Mouse (Mus musculus) CD4-positive, CD25-positive, alpha-beta regulatory T cell, adult 4 months (primary cell): ENCODE results near the gene Cfp. TPM values are rescaled to one million over a fixed set of nuclear protein-coding genes. Genes with fewer than 3 reads are reported as not detected.

Source experiments
- ATAC-seq: one replicate; pipeline ENCODE4 v1.8.0; 2017
- polyA plus RNA-seq, 2 experiments: library from polyadenylated mRNA; unstranded; fragments of 100-300 nt; shearing (Covaris generic); gene quantifications; one replicate each; pipeline ENCODE4 v1.2.1; 2017

The Cfp gene
- 1 to 10 TPM; 5.9 to 9.8 TPM for polyA plus RNA-seq

GRCm38 (mm10) chrX:20931364-20931763 is at the start of gene Cfp:
Gene Cfp (minus strand): TSS chrX:20931555.
- ATAC-seq: no peak

GRCm38 (mm10) chrX:20980901-20981300 is 49.5 kb upstream of the Cfp start:
- no peak for ATAC-seq

GRCm38 (mm10) chrX:20961477-20962378 is 30.4 kb upstream of the Cfp start, which contains the start of gene Uxt:
Gene Uxt (minus strand): TSS chrX:20962017.
- peak; percentile 91 for ATAC-seq

- ATAC-seq: peak; percentile 94
Measured at GRCm38 (mm10) chrX:20950191-20950880, 19.0 kb upstream of the Cfp start, which contains the start of gene Elk1. Gene Elk1 (minus strand): TSS chrX:20950608.

- ATAC-seq: no peak
Measured at GRCm38 (mm10) chrX:20946055-20946454, 14.7 kb upstream of the Cfp start.

GRCm38 (mm10) chrX:20931963-20932362 is 608 bp upstream of the Cfp start:
- ATAC-seq: no peak

GRCm38 (mm10) chrX:20929859-20930258 is 1.5 kb downstream of the Cfp start:
- no peak for ATAC-seq

GRCm38 (mm10) chrX:20924976-20925375 is 6.4 kb downstream of the Cfp start:
- no peak for ATAC-seq

- no peak for ATAC-seq
Measured at GRCm38 (mm10) chrX:20923506-20923905, 7.8 kb downstream of the Cfp start.

- no peak for ATAC-seq
Measured at GRCm38 (mm10) chrX:20921366-20921765, 10.0 kb downstream of the Cfp start.

GRCm38 (mm10) chrX:20920844-20921364 is 10.5 kb downstream of the Cfp start, which contains the start of gene Syn1:
Gene Syn1 (minus strand): TSS chrX:20921004.
- peak; percentile 97 for ATAC-seq

- peak; percentile 40 for ATAC-seq
Measured at GRCm38 (mm10) chrX:20920249-20920843, 11.0 kb downstream of the Cfp start.

GRCm38 (mm10) chrX:20915075-20915474 is 16.3 kb downstream of the Cfp start:
- ATAC-seq: no peak

GRCm38 (mm10) chrX:20913726-20914125 is 17.6 kb downstream of the Cfp start:
- ATAC-seq: no peak

- ATAC-seq: no peak
Measured at GRCm38 (mm10) chrX:20910074-20910473, 21.3 kb downstream of the Cfp start.

Other genes starting within 250 kb of the Cfp start
- 10 to 100 TPM; 10.3 to 11.1 TPM for gene Cdk16, start 243.6 kb downstream of the Cfp start, polyA plus RNA-seq
- gene Usp11, start 227.6 kb downstream of the Cfp start, polyA plus RNA-seq: 10 to 100 TPM; 17.7 to 21.0 TPM
- 100 to 1,000 TPM; 114 to 205 TPM for gene Araf, start 133.7 kb downstream of the Cfp start, polyA plus RNA-seq
- under 1 TPM in 1 of 2 experiments, not detected in 1; 0.39 TPM for gene Timp1, start 61.4 kb downstream of the Cfp start, polyA plus RNA-seq
- under 1 TPM in 1 of 2 experiments, not detected in 1; 0.20 TPM for gene Syn1, start 10.6 kb downstream of the Cfp start, polyA plus RNA-seq
- 1 to 10 TPM; 4.5 to 6.6 TPM for gene Elk1, start 19.1 kb upstream of the Cfp start, polyA plus RNA-seq
- gene Uxt, start 30.5 kb upstream of the Cfp start, polyA plus RNA-seq: 10 to 100 TPM; 33.6 to 38.9 TPM
- gene Zfp182, start 130.8 kb upstream of the Cfp start, polyA plus RNA-seq: 10 to 100 TPM; 16.7 to 22.9 TPM
- not detected for gene Spaca5, start 136.9 kb upstream of the Cfp start, polyA plus RNA-seq
- 1 to 10 TPM; 2.1 to 2.6 TPM for gene Zfp300, start 158.0 kb upstream of the Cfp start, polyA plus RNA-seq
- gene Ssxa1, start 184.3 kb upstream of the Cfp start, polyA plus RNA-seq: not detected
- not detected for gene Gm21876, start 244.1 kb upstream of the Cfp start, polyA plus RNA-seq